Mouse (Mus musculus) gastrocnemius, adult 18-20 months (tissue): Measurements from ENCODE around the gene Il18bp. TPM values are rescaled to one million over a fixed set of nuclear protein-coding genes. Genes with fewer than 3 reads are reported as not detected.

Source experiments
- total RNA-seq, 2 experiments: library from RNA; stranded (reverse); gene quantifications; 2 replicates each; pipeline ENCODE4 v1.2.3; 2021

Il18bp gene
- total RNA-seq, 2 experiments from 2014 or later: 1.5 to 2.3 TPM

Other genes starting within 250 kb of the Il18bp start
- not detected for gene Phox2a, start 200.4 kb downstream of the Il18bp start, total RNA-seq
- 100 to 1,000 TPM in 1 of 2 experiments, 10 to 100 TPM in 1; 93.5 to 101 TPM for gene Inppl1, start 180.5 kb downstream of the Il18bp start, total RNA-seq
- 1 to 10 TPM; 1.9 to 3.4 TPM for gene Folr2, start 161.5 kb downstream of the Il18bp start, total RNA-seq
- gene Anapc15, start 155.0 kb downstream of the Il18bp start, total RNA-seq: 10 to 100 TPM; 17.8 to 24.2 TPM
- gene Folr1, start 147.9 kb downstream of the Il18bp start, total RNA-seq: 1 to 10 TPM in 1 of 2 experiments, under 1 TPM in 1; 0.89 to 2.8 TPM
- gene Lamtor1, start 112.8 kb downstream of the Il18bp start, total RNA-seq: 100 to 1,000 TPM; 104 to 108 TPM
- not detected for gene Tomt, start 112.3 kb downstream of the Il18bp start, total RNA-seq
- 1 to 10 TPM; 4.0 to 4.3 TPM for gene Lrrc51, start 84.8 kb downstream of the Il18bp start, total RNA-seq
- gene Numa1, start 84.6 kb downstream of the Il18bp start, total RNA-seq: 10 to 100 TPM; 53.5 to 57.4 TPM
- 10 to 100 TPM; 20.6 to 27.5 TPM for gene Rnf121, start 46.8 kb upstream of the Il18bp start, total RNA-seq
- gene Xndc1, start 46.8 kb upstream of the Il18bp start, total RNA-seq: 1 to 10 TPM; 2.9 to 4.1 TPM
- under 1 TPM; 0.68 to 0.78 TPM for gene Xntrpc, start 47.0 kb upstream of the Il18bp start, total RNA-seq
- under 1 TPM; 0.23 to 0.31 TPM for gene Trpc2, start 64.4 kb upstream of the Il18bp start, total RNA-seq
- 100 to 1,000 TPM; 558 to 637 TPM for gene Art1, start 83.1 kb upstream of the Il18bp start, total RNA-seq
- gene Art5, start 90.8 kb upstream of the Il18bp start, total RNA-seq: 10 to 100 TPM; 28.7 to 33.6 TPM
- not detected for gene Chrna10, start 98.1 kb upstream of the Il18bp start, total RNA-seq
- gene Nup98, start 191.5 kb upstream of the Il18bp start, total RNA-seq: 10 to 100 TPM; 24.0 to 29.8 TPM
- gene Pgap2, start 191.5 kb upstream of the Il18bp start, total RNA-seq: 10 to 100 TPM; 25.0 to 26.6 TPM
- gene Rhog, start 237.4 kb upstream of the Il18bp start, total RNA-seq: 10 to 100 TPM; 13.8 to 17.4 TPM
- gene Stim1, start 249.1 kb upstream of the Il18bp start, total RNA-seq: 100 to 1,000 TPM; 169 to 172 TPM